Mouse (Mus musculus) lung, postnatal 0 days (tissue): ENCODE results near the gene Chpf2. TPM values are rescaled to one million over a fixed set of nuclear protein-coding genes. Genes with fewer than 3 reads are reported as not detected.

Source experiments
- ATAC-seq: fragments of 200-750 bp; cut with Nextera tagmentation; 2 replicates; pipeline ENCODE4 v1.8.0; 2017; ENCODE audit warnings: moderate library complexity
- DNase-seq: peaks from one replicate; pipeline ENCODE4 v3.0.0-alpha.2; 2016; ENCODE audit warnings: low spot score
- H3K27ac ChIP-seq: fragments of 300-500 bp; sonication (generic); 2 replicates; pipeline ENCODE4 v1.5.1; 2014; ENCODE audit warnings: antibody characterized with exemption, mild to moderate bottlenecking, low read length, mixed read lengths
- H3K27me3 ChIP-seq: fragments of 300-500 bp; sonication (generic); replicated peaks from 2 replicates; pipeline ENCODE4 v1.6.1; 2014; ENCODE audit warnings: low read length, mixed read lengths; ENCODE audit not compliant: insufficient read depth
- H3K36me3 ChIP-seq: fragments of 300-500 bp; sonication (generic); 2 replicates; pipeline ENCODE4 v1.6.1; 2014; ENCODE audit warnings: low read length, mixed read lengths; ENCODE audit not compliant: insufficient read depth
- H3K4me1 ChIP-seq: fragments of 300-500 bp; sonication (generic); 2 replicates; pipeline ENCODE4 v1.6.1; 2014; ENCODE audit warnings: antibody characterized with exemption, low read depth, low read length, mixed read lengths; ENCODE audit not compliant: insufficient read depth
- H3K4me2 ChIP-seq: fragments of 300-500 bp; sonication (generic); replicated peaks from 2 replicates; pipeline ENCODE4 v1.6.1; 2014; ENCODE audit warnings: low read depth, mild to moderate bottlenecking, low read length, moderate library complexity, mixed read lengths
- H3K4me3 ChIP-seq: fragments of 300-500 bp; sonication (generic); 2 replicates; pipeline ENCODE4 v1.5.1; 2014; ENCODE audit warnings: low read depth, low read length
- H3K9ac ChIP-seq: fragments of 300-500 bp; sonication (generic); replicated peaks from 2 replicates; pipeline ENCODE4 v1.6.1; 2014; ENCODE audit warnings: low read depth, mild to moderate bottlenecking
- H3K9me3 ChIP-seq: fragments of 300-500 bp; sonication (generic); 2 replicates; pipeline ENCODE4 v1.6.1; 2016; ENCODE audit warnings: low read length, mixed read lengths
- CTCF ChIP-seq: IDR thresholded peaks from 2 replicates; pipeline ENCODE4 v1.5.1; 2016; ENCODE audit warnings: antibody characterized with exemption, mild to moderate bottlenecking
- EP300 ChIP-seq: IDR thresholded peaks from 2 replicates; pipeline ENCODE4 v1.6.1; 2016; ENCODE audit warnings: antibody characterized with exemption, mild to moderate bottlenecking, control low read depth
- WGBS: fragments of 180-500 bp; shearing (Covaris S2); extraction: QIAGEN DNeasy Blood & Tissue Kit; methylation state at CpG from one replicate; pipeline ENCODE4 v1.1.7; 2014; 5-methylcytosine and 5-hydroxymethylcytosine counted together
- polyA plus RNA-seq: library from polyadenylated mRNA; unstranded; fragments of >200 nt; fragmentation: Nextera tagmentation; extraction: Ambion mirVana; gene quantifications from 2 replicates; pipeline ENCODE4 v1.2.1, GENCODE M21; 2015

The Chpf2 gene
- polyA plus RNA-seq, 1 experiment from 2014 or later, result 22.5 TPM

GRCm38 (mm10) chr5:24601911-24602750, 15.6 kb downstream of the Chpf2 start:
- peak; percentile 82 for DNase-seq
- under 1% methylated on average over 59 of the region's 73 CpGs for WGBS
- H3K4me1 ChIP-seq, result peaks cover 28% of the 10 kb centered on the region; the same call in 1 of the 2 replicates

GRCm38 (mm10) chr5:24602751-24603343, 16.3 kb downstream of the Chpf2 start:
- H3K4me3 ChIP-seq, result peak overlapping the region; percentile 62
- no peak for TF ChIP-seq CTCF
- TF ChIP-seq EP300, result no peak
- no peaks in the 10 kb centered on the region for H3K27me3 ChIP-seq
- H3K4me2 ChIP-seq, result peak overlapping the region; percentile 96
- H3K9ac ChIP-seq, result peak overlapping the region; percentile 58
- H3K9me3 ChIP-seq, result no peaks in the 10 kb centered on the region
- ATAC-seq (peak; percentile 64), DNase-seq (peak; percentile 95)
- WGBS, result 1% methylated on average over 16 of the region's 16 CpGs
- H3K4me1 ChIP-seq, result peaks cover 28% of the 10 kb centered on the region; the same call in 1 of the 2 replicates
- peak overlapping the region; percentile 97 for H3K27ac ChIP-seq
- no peaks in the 10 kb centered on the region for H3K36me3 ChIP-seq

More at GRCm38 (mm10) chr5:24601911-24602750, 15.6 kb downstream of the Chpf2 start:
- H3K27me3 ChIP-seq, result no peaks in the 10 kb centered on the region
- H3K4me2 ChIP-seq, result peak overlapping the region; percentile 96
- peak; percentile 61 for ATAC-seq
- peak overlapping the region; percentile 62 for H3K4me3 ChIP-seq
- no peaks in the 10 kb centered on the region for H3K9me3 ChIP-seq
- H3K36me3 ChIP-seq, result no peaks in the 10 kb centered on the region
- no peak for TF ChIP-seq CTCF
- 0 out of 2 replicates have a peak, but pooled peaks have one; percentile 16 for TF ChIP-seq EP300
- H3K9ac ChIP-seq, result peak overlapping the region; percentile 58
- peak overlapping the region; percentile 97 for H3K27ac ChIP-seq

DNA sequence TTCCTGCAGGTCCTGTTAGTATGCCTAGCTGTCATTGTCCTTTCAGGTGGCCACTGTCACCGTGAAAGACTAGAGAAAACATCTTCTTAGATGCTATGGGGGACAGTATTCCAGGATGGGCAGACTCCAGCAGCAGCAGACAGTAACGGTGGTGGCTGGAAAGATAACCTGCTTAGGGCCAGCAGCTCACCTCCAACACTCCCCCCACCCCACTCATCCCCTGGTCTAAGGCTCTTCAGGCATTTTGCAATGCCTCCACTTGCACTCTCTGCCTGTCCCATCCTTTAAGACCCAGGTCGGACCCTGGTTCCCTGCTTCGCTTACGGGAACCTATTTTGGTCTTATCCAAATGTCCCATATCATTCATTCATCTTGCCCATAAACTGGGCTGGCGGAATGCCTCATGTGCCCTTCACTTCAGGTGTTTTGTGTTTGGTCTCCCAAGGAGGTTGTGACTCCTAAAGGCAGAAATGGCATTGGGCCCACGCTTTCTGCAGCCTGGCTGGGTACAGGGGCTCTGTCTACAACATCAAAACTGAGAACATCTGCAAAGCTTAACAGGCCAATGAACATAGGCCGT, 17.0 kb downstream of the Chpf2 start:
- TF ChIP-seq CTCF (no peak), EP300 (no peak)
- peak overlapping the region; percentile 62; the same call in 1 of the 2 replicates for H3K4me3 ChIP-seq
- no peaks in the 10 kb centered on the region for H3K27me3 ChIP-seq
- H3K36me3 ChIP-seq, result no peaks in the 10 kb centered on the region
- peak overlapping the region; percentile 96 for H3K4me2 ChIP-seq
- H3K27ac ChIP-seq, result peak overlapping the region; percentile 97
- H3K9me3 ChIP-seq, result no peaks in the 10 kb centered on the region
- WGBS, result 63% methylated on average over 8 of the region's 8 CpGs
- peaks cover 24% of the 10 kb centered on the region; the same call in 1 of the 2 replicates for H3K4me1 ChIP-seq
- no peak for ATAC-seq
- no peak overlapping the region; the same call in 1 of the 2 replicates for H3K9ac ChIP-seq
- no peak for DNase-seq

DNA sequence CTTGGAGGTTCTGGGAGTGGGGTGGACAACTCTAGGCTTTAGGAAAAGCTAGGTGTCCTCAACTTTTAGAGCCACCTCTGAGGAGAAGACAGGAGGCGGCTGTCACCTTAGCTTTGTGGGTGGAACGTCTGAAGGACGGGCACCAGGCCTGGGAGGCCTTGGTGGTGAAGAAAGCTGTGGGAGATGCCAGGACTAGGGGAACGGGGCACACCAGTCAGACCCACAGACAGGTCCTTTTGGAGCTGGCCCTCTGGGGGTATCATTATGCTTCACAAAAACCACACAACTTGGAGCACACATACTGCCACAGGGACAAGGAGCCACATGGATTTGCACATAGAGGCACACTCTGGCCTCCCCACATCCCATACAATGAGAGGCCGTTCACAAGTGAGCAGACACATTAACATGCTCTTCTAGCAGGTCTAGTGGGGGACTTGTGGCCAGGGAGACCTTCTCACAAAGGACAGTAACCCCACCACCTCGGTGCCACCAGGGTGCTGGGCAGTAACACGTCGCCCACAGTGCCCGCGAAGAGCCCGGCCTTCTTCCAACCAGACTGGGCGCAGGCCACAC, 17.6 kb downstream of the Chpf2 start:
- DNase-seq, result no peak
- no peaks in the 10 kb centered on the region for H3K36me3 ChIP-seq
- H3K9ac ChIP-seq, result peak overlapping the region; percentile 46; the same call in 1 of the 2 replicates
- TF ChIP-seq CTCF, result no peak
- TF ChIP-seq EP300, result no peak
- peak overlapping the region; percentile 80 for H3K4me3 ChIP-seq
- H3K4me2 ChIP-seq, result peak overlapping the region; percentile 60
- WGBS, result 17% methylated on average over 12 of the region's 12 CpGs
- no peak for ATAC-seq
- H3K27ac ChIP-seq, result peak overlapping the region; percentile 91
- peaks cover 20% of the 10 kb centered on the region; the same call in 1 of the 2 replicates for H3K4me1 ChIP-seq
- H3K27me3 ChIP-seq, result no peaks in the 10 kb centered on the region
- H3K9me3 ChIP-seq, result no peaks in the 10 kb centered on the region

DNA sequence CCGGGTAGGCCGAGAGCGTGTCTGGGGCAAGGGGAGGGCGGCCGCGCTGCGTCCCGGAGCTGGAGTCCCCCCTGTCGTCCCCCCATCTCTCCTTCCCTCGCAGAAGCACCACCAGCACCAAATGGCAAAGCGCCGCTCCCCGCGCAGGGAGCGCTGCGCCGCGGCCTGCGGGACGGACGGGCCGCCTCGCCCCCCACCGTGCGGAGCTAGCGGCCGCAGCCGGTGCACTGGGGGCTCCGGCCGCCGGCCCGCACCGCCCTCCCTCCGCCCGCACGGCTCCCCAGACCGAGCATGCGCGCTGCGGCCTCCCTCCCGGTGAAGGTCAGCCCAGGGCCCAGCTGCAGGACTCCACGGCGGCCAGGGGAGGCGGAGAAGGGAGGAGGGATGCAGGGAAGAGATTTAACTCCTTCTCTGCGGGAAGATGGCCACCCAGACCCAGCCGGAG, 18.1 kb downstream of the Chpf2 start:
- Histone ChIP-seq H3K27ac (peak overlapping the region; percentile 91), H3K4me3 (peak overlapping the region; percentile 80), H3K4me1 (peaks cover 20% of the 10 kb centered on the region; the same call in 1 of the 2 replicates), H3K9ac (peak overlapping the region; percentile 46; the same call in 1 of the 2 replicates), H3K4me2 (peak overlapping the region; percentile 60), H3K27me3 (no peaks in the 10 kb centered on the region), H3K9me3 (no peaks in the 10 kb centered on the region), H3K36me3 (no peaks in the 10 kb centered on the region)
- DNase-seq, result peak; percentile 95
- ATAC-seq, result peak; percentile 82
- TF ChIP-seq EP300 (no peak), CTCF (peak; percentile 67)
- WGBS, result 0% methylated on average over 37 of the region's 46 CpGs
